Mouse (Mus musculus) neural tube, postnatal 0 days (tissue): ENCODE data around the gene Kars. TPM values are rescaled to one million over a fixed set of nuclear protein-coding genes. Genes with fewer than 3 reads are reported as not detected.

ENCODE experiments used
- polyA plus RNA-seq: library from polyadenylated mRNA; unstranded; fragments of >200 nt; fragmentation: Nextera tagmentation; extraction: Ambion mirVana; gene quantifications from 2 replicates; pipeline ENCODE4 v1.2.1, GENCODE M21; 2015

Kars gene
- 141 and 157 TPM in 2 replicates for polyA plus RNA-seq

GRCm38 (mm10) chr8:112010997-112011815, at the start of gene Kars, which contains the start of gene Terf2ip:
TSS of gene Kars (minus strand) at chr8:112011323.
TSS of gene Terf2ip (plus strand) at chr8:112011398.

GRCm38 (mm10) chr8:112014936-112015335, 3.8 kb upstream of the Kars start, which contains the start of gene Gm6793:
TSS of gene Gm6793 (minus strand) at chr8:112015036.

GRCm38 (mm10) chr8:111992013-111992702, 19.0 kb downstream of the Kars start, which contains the start of gene Adat1:
TSS of gene Adat1 (minus strand) at chr8:111992302.

Other genes starting within 250 kb of the Kars start
- gene Cfdp1, start 157.0 kb downstream of the Kars start, polyA plus RNA-seq, result 144 and 161 TPM in 2 replicates
- gene Tmem170, start 134.6 kb downstream of the Kars start, polyA plus RNA-seq, result 3.9 and 4.1 TPM in 2 replicates
- 3.0 and 3.6 TPM in 2 replicates for gene Chst5, start 100.9 kb downstream of the Kars start, polyA plus RNA-seq
- 13.2 and 14.0 TPM in 2 replicates for gene Tmem231, start 77.4 kb downstream of the Kars start, polyA plus RNA-seq
- 467 and 482 TPM in 2 replicates for gene Gabarapl2, start 70.6 kb downstream of the Kars start, polyA plus RNA-seq
- 4.7 and 6.2 TPM in 2 replicates for gene Adat1, start 19.0 kb downstream of the Kars start, polyA plus RNA-seq
- gene Terf2ip, start 75 bp upstream of the Kars start, polyA plus RNA-seq, result 49.5 and 55.6 TPM in 2 replicates
- 0.23 and 0.72 TPM in 2 replicates for gene Gm6793, start 3.7 kb upstream of the Kars start, polyA plus RNA-seq